Mouse (Mus musculus) CH12.LX (cell line): ENCODE results near the gene Pkd1l3. TPM values are rescaled to one million over a fixed set of nuclear protein-coding genes. Genes with fewer than 3 reads are reported as not detected.

Experiments used
- DNase-seq: peaks from one replicate; pipeline ENCODE4 v3.0.0-alpha.2; 2013; ENCODE audit errors: extremely low read depth
- H3K27ac ChIP-seq: 2 replicates; pipeline ENCODE4 v1.5.1; 2012; ENCODE audit warnings: low read depth, mild to moderate bottlenecking, control low read depth, moderate library complexity; ENCODE audit not compliant: insufficient read depth
- H3K27me3 ChIP-seq: replicated peaks from 2 replicates; pipeline ENCODE3; 2012; ENCODE audit warnings: inconsistent platforms
- H3K36me3 ChIP-seq, 2 experiments: replicated peaks in 1 of 2; 2 replicates each; pipeline versions ENCODE3 to v1.6.1; 2012; ENCODE audit warnings: inconsistent platforms in 1 of 2, low read length in 1 of 2, mild to moderate bottlenecking in 1 of 2, mixed read lengths in 1 of 2, moderate library complexity in 1 of 2; ENCODE audit not compliant: control insufficient read depth in 1 of 2, insufficient read depth in 1 of 2
- H3K4me1 ChIP-seq, 2 experiments: 2 replicates each; pipeline ENCODE4 v1.6.1; 2012; ENCODE audit warnings: inconsistent platforms in 1 of 2, moderate library complexity in 1 of 2; ENCODE audit not compliant: insufficient read depth in 2 of 2, control insufficient read depth in 1 of 2
- H3K4me2 ChIP-seq: 2 replicates; pipeline ENCODE4 v1.6.1; 2012; ENCODE audit warnings: low read depth, mild to moderate bottlenecking, control low read depth; ENCODE audit not compliant: poor library complexity, insufficient read depth, severe bottlenecking
- H3K4me3 ChIP-seq, 3 experiments: fragments of 150-350 bp in 1 of 3; sonication (generic) in 1 of 3; replicated peaks in 1 of 3; 2 replicates each; pipeline versions ENCODE3 to v1.5.1; 2011 to 2012; ENCODE audit warnings: low read depth in 2 of 3, low read length in 2 of 3, mild to moderate bottlenecking in 2 of 3, moderate library complexity in 2 of 3, control low read depth in 1 of 3, improper control_type of control experiment in 1 of 3, inconsistent platforms in 1 of 3, mixed read lengths in 1 of 3; ENCODE audit not compliant: poor library complexity in 1 of 3
- H3K79me2 ChIP-seq: replicated peaks from 2 replicates; pipeline ENCODE4 v1.6.1; 2012; ENCODE audit warnings: mild to moderate bottlenecking, moderate library complexity; ENCODE audit not compliant: control insufficient read depth, poor library complexity, insufficient read depth, severe bottlenecking; ENCODE audit errors: extremely low read depth
- H3K9ac ChIP-seq: 2 replicates; pipeline ENCODE4 v1.6.1; 2012; ENCODE audit warnings: low read depth, mild to moderate bottlenecking, control low read depth, moderate library complexity; ENCODE audit not compliant: insufficient read depth
- H3K9me3 ChIP-seq: replicated peaks from 2 replicates; pipeline ENCODE3; 2012; ENCODE audit warnings: low read length, inconsistent platforms, mixed read lengths
- CHD1 ChIP-seq: IDR thresholded peaks from 2 replicates; pipeline ENCODE4 v1.6.1; 2012; ENCODE audit warnings: low read depth, low read length, improper control_type of control experiment, inconsistent platforms
- CHD2 ChIP-seq: IDR thresholded peaks from 2 replicates; pipeline ENCODE4 v1.6.1; 2011; ENCODE audit warnings: low read length, improper control_type of control experiment
- CTCF ChIP-seq, 2 experiments: IDR thresholded peaks in 1 of 2; conservative IDR thresholded peaks in 1 of 2; 2 replicates each; pipeline ENCODE4 v1.5.1; 2011 to 2012; ENCODE audit warnings: low read depth in 2 of 2, low read length in 2 of 2, improper control_type of control experiment in 1 of 2, inconsistent platforms in 1 of 2, mild to moderate bottlenecking in 1 of 2, moderate library complexity in 1 of 2
- E2F4 ChIP-seq: IDR thresholded peaks from 2 replicates; pipeline ENCODE4 v1.6.1; 2011; ENCODE audit warnings: low read depth, low read length, improper control_type of control experiment; ENCODE audit not compliant: insufficient replicate concordance
- ELF1 ChIP-seq: IDR thresholded peaks from 2 replicates; pipeline ENCODE4 v1.6.1; 2014; ENCODE audit warnings: low read depth, mild to moderate bottlenecking, inconsistent platforms, low read length, improper control_type of control experiment
- ETS1 ChIP-seq: conservative IDR thresholded peaks from 2 replicates; pipeline ENCODE4 v1.6.1; 2012; ENCODE audit warnings: low read depth, mild to moderate bottlenecking, inconsistent platforms, low read length, improper control_type of control experiment, moderate library complexity
- GABPA ChIP-seq: IDR thresholded peaks from 2 replicates; pipeline ENCODE4 v1.6.1; 2012; ENCODE audit warnings: low read depth, low read length, improper control_type of control experiment, inconsistent platforms; ENCODE audit not compliant: insufficient replicate concordance
- HCFC1 ChIP-seq: IDR thresholded peaks from 2 replicates; pipeline ENCODE4 v1.6.1; 2012; ENCODE audit warnings: low read depth, mild to moderate bottlenecking, inconsistent platforms, low read length, improper control_type of control experiment
- JUN ChIP-seq: IDR thresholded peaks from 2 replicates; pipeline ENCODE4 v1.6.1; 2011; ENCODE audit warnings: low read depth, mild to moderate bottlenecking, low read length, improper control_type of control experiment, moderate library complexity; ENCODE audit not compliant: insufficient read depth
- JUND ChIP-seq: conservative IDR thresholded peaks from 2 replicates; pipeline ENCODE4 v1.6.1; 2011; ENCODE audit warnings: low read depth, low read length, improper control_type of control experiment
- KAT2A ChIP-seq: IDR thresholded peaks from 2 replicates; pipeline ENCODE4 v1.6.1; 2012; ENCODE audit warnings: low read length, improper control_type of control experiment, inconsistent platforms; ENCODE audit not compliant: insufficient replicate concordance
- MAFK ChIP-seq: IDR thresholded peaks from 2 replicates; pipeline ENCODE4 v1.6.1; 2011; ENCODE audit warnings: low read length, improper control_type of control experiment; ENCODE audit not compliant: insufficient replicate concordance
- MAX ChIP-seq: IDR thresholded peaks from 2 replicates; pipeline ENCODE4 v1.6.1; 2011; ENCODE audit warnings: low read length, improper control_type of control experiment
- MEF2A ChIP-seq: IDR thresholded peaks from 2 replicates; pipeline ENCODE4 v1.6.1; 2014; ENCODE audit warnings: low read depth, mild to moderate bottlenecking, inconsistent platforms, low read length, improper control_type of control experiment, borderline replicate concordance
- MYC ChIP-seq: IDR thresholded peaks from 2 replicates; pipeline ENCODE4 v1.6.1; 2011; ENCODE audit warnings: low read depth, mild to moderate bottlenecking, improper control_type of control experiment, low read length
- NRF1 ChIP-seq: IDR thresholded peaks from 2 replicates; pipeline ENCODE4 v1.6.1; 2014; ENCODE audit warnings: low read depth, mild to moderate bottlenecking, inconsistent platforms, low read length, improper control_type of control experiment, moderate library complexity
- RCOR1 ChIP-seq: conservative IDR thresholded peaks from 2 replicates; pipeline ENCODE4 v1.6.1; 2012; ENCODE audit warnings: low read depth, mild to moderate bottlenecking, inconsistent platforms, low read length, improper control_type of control experiment
- USF1 ChIP-seq: IDR thresholded peaks from 2 replicates; pipeline ENCODE4 v1.6.1; 2014; ENCODE audit warnings: low read depth, mild to moderate bottlenecking, inconsistent platforms, low read length, improper control_type of control experiment
- USF2 ChIP-seq: conservative IDR thresholded peaks from 2 replicates; pipeline ENCODE4 v1.6.1; 2011; ENCODE audit warnings: low read depth, low read length, improper control_type of control experiment
- ZC3H11A ChIP-seq: IDR thresholded peaks from 2 replicates; pipeline ENCODE4 v1.6.1; 2012; ENCODE audit warnings: low read depth, mild to moderate bottlenecking, inconsistent platforms, low read length, improper control_type of control experiment
- ZKSCAN1 ChIP-seq: IDR thresholded peaks from 2 replicates; pipeline ENCODE4 v1.6.1; 2012; ENCODE audit warnings: low read depth, inconsistent platforms, low read length, improper control_type of control experiment, borderline replicate concordance
- ZNF384 ChIP-seq: IDR thresholded peaks from 2 replicates; pipeline ENCODE4 v1.6.1; 2012; ENCODE audit warnings: low read depth, low read length, improper control_type of control experiment, inconsistent platforms
- dilution Hi-C: fragments of 300-500 bp; cut with MboI; formaldehyde crosslinking; loops from 2 replicates; pipeline ENCODE4 v1.14.3; 2020; ENCODE audit warnings: low sequenced_read_pairs; ENCODE audit not compliant: extremely low pct_unique_long_range_greater_than_20kb, extremely low pct_ligation_motif_present
- in situ Hi-C: fragments of 300-500 bp; cut with MboI; formaldehyde crosslinking; loops from 3 replicates; pipeline ENCODE4 v1.14.3; 2019; ENCODE audit warnings: low sequenced_read_pairs, low pct_ligation_motif_present, low pct_unique_long_range_greater_than_20kb, mixed read lengths
- polyA plus RNA-seq: library from polyadenylated mRNA; unstranded; fragments of >175 nt; gene quantifications from 2 replicates; pipeline ENCODE4 v1.2.1, GENCODE M21; 2012; ENCODE audit warnings: low read depth; ENCODE audit not compliant: insufficient read length
- total RNA-seq, 2 experiments: library from RNA; depleted of rRNA; stranded (reverse); fragments of 300-350 nt in 1 of 2; fragments of >200 nt in 1 of 2; gene quantifications; 2 replicates each; pipeline ENCODE4 v1.2.3; 2012 to 2014

Pkd1l3 gene
- total and polyA plus RNA-seq, 3 experiments = 3.5 to 10.0 (median 6.0) TPM

DNA sequence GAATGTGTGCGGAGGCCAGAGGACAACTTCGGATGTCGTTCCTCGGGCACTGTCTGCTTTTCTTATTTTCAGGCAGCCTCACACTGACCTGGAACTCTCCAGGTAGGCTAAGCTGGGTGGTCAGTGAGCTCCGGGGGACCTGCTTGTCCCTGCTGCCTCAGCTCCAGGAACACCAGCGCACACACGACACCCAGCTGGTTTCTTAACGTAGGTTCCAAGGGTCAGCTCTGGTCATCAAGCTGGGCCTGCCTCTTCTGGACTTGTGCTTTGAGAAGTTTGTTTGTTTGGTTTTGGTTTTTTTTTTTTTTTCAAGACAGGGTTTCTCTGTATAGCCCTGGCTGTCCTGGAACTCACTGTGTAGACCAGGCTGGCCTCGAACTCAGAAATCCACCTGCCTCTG lies 23.4 kb upstream of the Pkd1l3 start:
- dilution Hi-C loops = no loop called here
- no peak overlapping the region for H3K4me3 ChIP-seq
- peaks cover 30 to 48% of the 10 kb centered on the region in 2 experiments for H3K36me3 ChIP-seq
- H3K27me3 ChIP-seq = no peaks in the 10 kb centered on the region
- H3K4me1 ChIP-seq = no peaks in the 10 kb centered on the region
- DNase-seq = no peak
- in situ Hi-C loops = no loop called here
- H3K4me2 ChIP-seq = no peak overlapping the region
- TF ChIP-seq CHD2 = no peak
- TF ChIP-seq CHD1 = no peak
- no peak for TF ChIP-seq NRF1
- TF ChIP-seq KAT2A = no peak
- TF ChIP-seq HCFC1 = no peak
- no peak for TF ChIP-seq CTCF (conservative IDR thresholded peaks at IDR 0.05 in 1 of 2, IDR thresholded peaks at IDR 0.05 in 1 of 2; ENCODE audit: low read depth in 2 of 2, low read length in 2 of 2)
- no peak for TF ChIP-seq JUN
- TF ChIP-seq GABPA = no peak
- no peak for TF ChIP-seq USF1
- no peak for TF ChIP-seq MAFK
- H3K79me2 ChIP-seq = no peaks in the 10 kb centered on the region
- H3K27ac ChIP-seq = no peak overlapping the region
- H3K9ac ChIP-seq = no peak overlapping the region
- no peaks in the 10 kb centered on the region for H3K9me3 ChIP-seq

DNA sequence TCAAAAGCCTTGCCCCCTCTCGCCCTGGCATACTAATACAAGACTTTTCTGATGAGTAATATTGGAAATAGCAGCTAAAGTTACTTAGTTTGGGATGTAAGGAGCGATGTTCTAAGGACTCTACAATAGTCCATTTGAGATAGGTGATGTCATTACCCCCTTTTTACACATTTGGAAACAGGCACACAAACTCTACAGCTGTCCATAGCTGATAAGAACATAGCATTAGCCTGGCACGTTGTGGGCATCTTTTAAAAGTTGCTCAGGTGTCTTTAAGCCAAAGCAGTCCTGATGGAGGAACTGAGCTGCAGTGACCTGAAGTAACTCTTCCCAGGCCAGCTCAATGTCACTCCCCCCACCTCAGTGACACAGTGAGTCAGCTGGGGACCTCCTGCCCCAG lies 22.9 kb upstream of the Pkd1l3 start:
- Histone ChIP-seq H3K27me3 (no peaks in the 10 kb centered on the region), H3K4me1 (no peaks in the 10 kb centered on the region), H3K4me2 (no peak overlapping the region), H3K9ac (no peak overlapping the region), H3K79me2 (no peaks in the 10 kb centered on the region), H3K9me3 (no peaks in the 10 kb centered on the region), H3K36me3 (peaks cover 30 to 52% of the 10 kb centered on the region in 2 experiments), H3K4me3 (no peak overlapping the region), H3K27ac (no peak overlapping the region)
- TF ChIP-seq NRF1 (no peak), ETS1 (no peak), ZC3H11A (no peak)
- no peak for DNase-seq
- dilution Hi-C loops (no loop called here), in situ Hi-C loops (no loop called here)

DNA sequence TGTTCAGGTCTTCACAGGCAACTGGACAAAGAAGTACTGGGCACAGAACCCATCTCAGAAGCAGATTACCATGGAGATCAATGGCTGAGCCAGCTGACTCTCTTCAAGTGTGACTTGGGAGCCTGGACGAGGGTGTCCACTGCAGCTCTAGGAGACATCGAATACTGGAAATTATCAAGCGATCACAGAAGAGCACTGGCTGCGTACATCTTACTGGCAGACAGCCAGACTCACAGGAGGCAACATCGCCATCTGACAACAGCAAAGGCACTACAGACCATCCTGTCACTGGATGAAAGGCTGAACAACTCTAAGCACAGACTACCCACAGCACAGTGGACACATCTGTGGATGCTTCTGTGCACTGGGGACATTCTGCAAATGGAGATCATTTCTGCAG lies 22.2 kb upstream of the Pkd1l3 start:
- no peaks in the 10 kb centered on the region for H3K4me1 ChIP-seq
- H3K27me3 ChIP-seq = no peaks in the 10 kb centered on the region
- H3K9ac ChIP-seq = no peak overlapping the region
- peaks cover 33 to 60% of the 10 kb centered on the region in 2 experiments for H3K36me3 ChIP-seq
- no peak overlapping the region for H3K4me3 ChIP-seq
- in situ Hi-C loops (no loop called here), dilution Hi-C loops (no loop called here)
- no peak overlapping the region for H3K4me2 ChIP-seq
- H3K27ac ChIP-seq = no peak overlapping the region
- H3K9me3 ChIP-seq = no peaks in the 10 kb centered on the region
- TF ChIP-seq CHD1 = no peak
- no peak for TF ChIP-seq CHD2
- no peak for TF ChIP-seq MYC
- no peak for TF ChIP-seq ELF1
- TF ChIP-seq MEF2A = no peak
- no peak for TF ChIP-seq MAX
- TF ChIP-seq USF1 = no peak
- no peak for TF ChIP-seq JUND
- TF ChIP-seq USF2 = no peak
- TF ChIP-seq ZKSCAN1 = no peak
- no peak for TF ChIP-seq ZC3H11A
- no peak for TF ChIP-seq RCOR1
- no peak for TF ChIP-seq E2F4
- TF ChIP-seq JUN = no peak
- no peak for TF ChIP-seq ZNF384
- TF ChIP-seq GABPA = no peak
- no peak for TF ChIP-seq NRF1
- H3K79me2 ChIP-seq = no peaks in the 10 kb centered on the region
- DNase-seq = no peak
